Mouse (Mus musculus) adrenal gland, adult 8-10 months (tissue): Measurements from ENCODE around the gene Cpped1. TPM values are rescaled to one million over a fixed set of nuclear protein-coding genes. Genes with fewer than 3 reads are reported as not detected.

ENCODE experiments used
- DNase-seq: peaks from one replicate; pipeline ENCODE4 v3.0.0; 2022
- total RNA-seq, 4 experiments: library from RNA; stranded (reverse); gene quantifications; 2 replicates each; pipeline ENCODE4 v1.2.4; 2022

Gene Cpped1
- total RNA-seq, 4 experiments from 2014 or later = 49.5 to 56.3 (median 50.5) TPM

GRCm38 (mm10) chr16:11757951-11758350, 151.3 kb downstream of the Cpped1 start:
- DNase-seq = no peak

DNA sequence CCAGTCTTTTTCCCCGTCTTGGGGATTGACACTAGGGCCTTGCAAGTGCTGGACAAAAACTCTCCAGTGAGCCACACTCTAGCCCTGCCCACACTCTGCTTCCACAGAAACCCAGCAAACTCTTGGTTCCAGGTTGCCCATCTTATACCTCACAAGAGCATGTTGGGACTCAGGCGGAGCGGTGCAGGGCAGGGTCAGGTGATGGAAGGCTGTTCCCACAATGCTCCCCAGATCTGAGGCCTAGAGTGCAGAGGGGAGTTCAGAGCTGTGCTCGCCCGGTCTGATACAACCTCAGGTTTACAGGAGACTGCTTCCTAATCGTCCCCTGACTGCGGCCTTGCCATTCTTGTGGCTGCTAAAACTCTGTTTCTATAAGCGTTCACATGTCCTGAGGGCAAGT, 151.8 kb downstream of the Cpped1 start:
- DNase-seq = no peak

DNA sequence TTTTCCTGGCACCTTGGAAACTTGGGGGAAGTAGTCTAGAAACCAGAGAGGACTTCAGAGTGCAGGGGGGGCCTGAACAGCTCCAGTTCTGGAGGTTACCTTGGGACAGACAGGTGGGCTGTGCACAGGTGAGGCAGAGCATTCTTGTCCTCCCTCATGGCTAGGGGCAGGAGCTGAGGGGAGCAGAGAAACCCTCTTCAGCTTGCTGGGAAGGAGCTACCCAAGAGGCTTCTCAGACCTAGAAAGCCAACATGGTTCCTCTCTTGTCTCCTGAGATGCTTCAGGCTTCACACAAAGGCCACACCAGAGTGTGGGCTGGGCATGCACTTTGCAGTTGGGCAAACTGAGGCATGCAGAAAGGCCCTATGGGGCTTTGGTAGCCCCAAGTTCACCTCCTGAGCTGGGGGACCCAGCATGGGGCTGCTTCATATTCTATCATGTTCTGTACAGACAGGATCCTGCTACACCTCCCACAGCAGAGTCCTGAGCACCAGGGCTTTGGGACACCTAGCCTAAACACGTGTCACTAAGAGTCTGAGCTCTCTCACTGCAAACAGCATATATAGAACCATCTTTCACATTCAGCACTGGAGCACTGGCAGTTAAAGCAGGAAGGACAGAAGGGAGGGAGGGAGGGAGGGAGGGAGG, 152.5 kb downstream of the Cpped1 start:
- DNase-seq = no peak

- no peak for DNase-seq
Observed at GRCm38 (mm10) chr16:11755281-11756066, 153.8 kb downstream of the Cpped1 start.

- DNase-seq = no peak
Observed at GRCm38 (mm10) chr16:11754136-11754535, 155.1 kb downstream of the Cpped1 start.

Other genes starting within 250 kb of the Cpped1 start
- gene Shisa9, start 74.7 kb upstream of the Cpped1 start, total RNA-seq = 1 to 10 TPM; 4.5 to 8.7 (median 7.2) TPM